Mouse (Mus musculus): Measurements from ENCODE around the gene Ap4e1.

DNA sequence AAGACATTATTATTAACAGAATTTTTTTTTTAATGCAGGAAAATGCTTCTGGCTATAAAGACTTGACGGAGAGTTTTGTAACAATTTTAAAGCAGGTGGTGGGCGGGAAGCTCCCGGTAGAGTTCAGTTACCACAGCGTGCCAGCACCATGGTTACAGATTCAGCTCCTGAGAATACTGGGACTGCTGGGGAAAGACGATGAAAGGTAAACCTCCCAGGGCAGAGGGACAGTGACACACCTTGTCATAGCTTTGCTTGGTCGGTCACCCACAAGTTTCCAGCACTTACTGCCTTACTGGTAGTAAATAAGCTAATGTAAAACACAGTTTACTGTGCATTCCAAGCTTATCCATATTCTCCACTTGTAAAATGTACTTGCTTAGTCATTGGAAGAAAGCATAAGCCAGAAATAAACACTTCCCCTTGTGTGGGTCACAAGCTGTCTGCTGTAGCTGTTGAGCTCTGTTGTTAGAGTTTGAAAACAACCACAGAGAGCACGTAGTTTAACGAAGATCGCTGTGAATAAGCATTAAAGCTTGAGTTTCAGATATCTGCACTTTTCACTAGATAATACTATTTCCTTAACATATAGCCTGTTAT lies 26.6 kb downstream of the Ap4e1 start:
- no peak for TF ChIP-seq CTCF (IDR thresholded peaks at IDR 0.05; ENCODE audit: low read depth)
- no peak for TF ChIP-seq EP300 (IDR thresholded peaks at IDR 0.05; ENCODE audit: low read depth)
